Mouse (Mus musculus) gastrocnemius, postnatal 25 days (tissue): ENCODE measurements around the gene Ccdc6. TPM values are rescaled to one million over a fixed set of nuclear protein-coding genes. Genes with fewer than 3 reads are reported as not detected.

ENCODE experiments used
- DNase-seq: peaks from one replicate; pipeline ENCODE4 v3.0.0; 2022
- total RNA-seq, 2 experiments: library from RNA; stranded (reverse); gene quantifications; 1 replicate in 1 of 2; 2 replicates in 1 of 2; pipeline ENCODE4 v1.2.3; 2021

The Ccdc6 gene
- total RNA-seq, 2 experiments from 2014 or later = 98.9 to 100 TPM

DNA sequence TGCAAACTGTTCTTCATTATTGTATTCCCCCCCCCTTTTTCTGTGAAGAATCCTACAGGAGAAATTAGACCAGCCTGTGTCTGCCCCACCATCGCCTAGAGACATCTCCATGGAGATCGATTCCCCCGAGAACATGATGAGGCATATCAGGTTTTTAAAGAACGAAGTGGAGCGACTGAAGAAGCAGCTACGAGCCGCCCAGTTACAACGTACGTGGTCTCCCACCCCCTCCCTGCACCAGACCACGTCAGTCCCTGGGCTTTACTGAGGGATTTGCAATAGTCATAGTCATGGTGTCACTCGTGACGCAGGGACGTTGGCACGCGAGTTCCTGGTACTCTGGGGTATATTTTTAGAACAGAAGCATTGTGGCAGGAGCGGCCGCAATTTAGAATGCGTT is 72.1 kb downstream of the Ccdc6 start:
- DNase-seq = no peak

DNA sequence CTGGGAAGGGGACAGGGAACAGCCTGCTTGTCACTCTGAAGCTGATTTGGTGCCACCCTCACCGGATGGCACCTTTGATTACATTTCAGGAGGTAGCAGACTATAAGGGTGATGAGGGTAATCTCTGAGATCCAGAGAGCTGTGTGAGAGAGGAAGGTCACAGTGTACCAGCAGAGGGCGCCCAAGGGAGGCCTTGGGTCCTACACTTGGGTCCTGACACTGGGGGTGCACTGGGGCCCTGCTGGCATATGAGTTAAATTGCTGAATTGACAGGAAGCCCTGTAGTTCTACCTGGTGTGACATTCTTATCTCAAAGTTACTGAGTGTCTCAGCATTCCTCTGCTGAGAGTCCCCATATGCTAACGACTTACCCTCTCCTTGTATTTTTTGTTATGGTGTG is 76.4 kb downstream of the Ccdc6 start:
- DNase-seq = peak; percentile 39

DNA sequence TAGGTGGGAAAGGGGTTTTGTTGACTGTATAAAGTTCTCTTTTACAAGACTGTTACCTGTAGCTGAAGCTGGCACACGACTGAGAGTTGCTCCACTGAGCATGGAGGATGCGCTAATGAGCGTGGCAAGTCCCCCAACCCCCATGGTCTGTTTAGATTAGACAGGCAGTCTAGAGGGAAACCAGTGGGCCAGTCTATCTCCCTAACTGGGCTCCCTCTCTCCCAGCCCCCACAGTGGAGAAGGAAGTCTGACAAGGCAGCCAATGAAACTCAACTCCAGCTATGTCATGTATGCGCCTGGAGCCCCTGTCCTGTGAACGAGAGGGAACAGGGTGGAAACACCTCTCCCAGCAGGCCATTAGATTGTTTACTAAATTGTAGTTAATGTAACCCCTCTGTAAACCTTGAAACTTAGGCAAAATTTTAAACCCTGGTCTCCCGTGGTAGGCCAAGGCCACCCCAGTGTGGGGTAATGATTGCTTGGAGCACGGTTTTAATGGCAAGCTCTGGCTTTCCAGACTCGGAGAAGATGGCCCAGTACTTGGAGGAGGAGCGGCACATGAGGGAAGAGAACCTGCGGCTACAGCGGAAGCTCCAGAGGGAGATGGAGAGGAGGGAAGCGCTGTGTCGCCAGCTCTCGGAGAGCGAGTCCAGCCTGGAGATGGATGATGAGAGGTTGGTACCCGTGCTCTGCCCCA is 77.7 kb downstream of the Ccdc6 start:
- DNase-seq = no peak

DNA sequence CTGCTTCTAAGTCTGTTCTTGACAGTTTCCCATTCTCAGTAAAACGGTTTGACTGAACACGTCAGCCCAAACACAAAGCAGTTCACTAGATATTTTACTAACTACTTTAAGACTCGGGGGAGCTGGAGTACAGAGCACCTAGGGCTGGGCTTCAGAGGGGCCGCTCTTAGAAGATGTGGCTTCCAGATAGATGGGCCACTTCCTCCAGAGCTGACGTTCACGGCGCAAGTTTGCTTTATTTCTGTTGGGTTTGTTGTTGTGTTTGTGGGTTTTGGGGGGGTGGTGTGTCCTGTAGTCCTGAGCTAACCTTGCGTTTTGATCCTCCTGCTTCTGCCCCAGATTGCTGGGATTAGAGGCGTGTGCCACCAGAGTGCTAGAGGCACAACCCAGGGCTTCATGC is 83.8 kb downstream of the Ccdc6 start:
- DNase-seq = no peak

DNA sequence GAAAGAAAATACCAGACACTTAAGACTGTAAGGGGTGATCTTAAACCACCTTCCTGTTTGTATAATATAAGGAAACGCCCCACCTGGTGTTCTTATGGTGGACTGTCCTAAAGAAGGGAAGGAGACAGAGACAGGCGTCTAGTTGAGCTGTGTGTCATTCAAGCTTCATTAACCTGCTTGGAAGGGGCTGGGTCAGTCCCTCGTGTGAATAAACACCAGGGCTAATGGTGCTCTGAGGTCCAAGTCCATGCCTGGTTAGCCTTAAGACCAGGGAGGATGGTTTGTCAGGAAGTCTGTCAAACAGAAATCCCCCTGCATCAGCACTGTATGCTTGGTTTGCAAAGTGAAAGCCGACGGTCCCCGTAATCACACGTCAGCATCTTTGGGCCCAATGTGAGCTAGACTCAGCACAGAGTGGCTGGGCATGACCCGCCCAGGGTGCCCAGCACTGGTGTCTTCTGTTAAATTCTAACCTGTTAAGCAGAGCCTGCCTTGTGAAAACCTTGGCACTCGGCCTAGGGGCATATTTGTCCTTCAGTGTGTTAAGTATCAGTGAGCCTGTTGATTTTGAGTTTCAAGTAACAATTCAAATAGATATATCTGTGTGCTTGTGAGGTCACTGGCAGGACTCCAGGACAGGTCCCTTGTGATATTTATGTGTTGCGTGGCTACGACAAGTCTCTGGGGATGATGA is 84.5 kb downstream of the Ccdc6 start:
- no peak for DNase-seq

DNA sequence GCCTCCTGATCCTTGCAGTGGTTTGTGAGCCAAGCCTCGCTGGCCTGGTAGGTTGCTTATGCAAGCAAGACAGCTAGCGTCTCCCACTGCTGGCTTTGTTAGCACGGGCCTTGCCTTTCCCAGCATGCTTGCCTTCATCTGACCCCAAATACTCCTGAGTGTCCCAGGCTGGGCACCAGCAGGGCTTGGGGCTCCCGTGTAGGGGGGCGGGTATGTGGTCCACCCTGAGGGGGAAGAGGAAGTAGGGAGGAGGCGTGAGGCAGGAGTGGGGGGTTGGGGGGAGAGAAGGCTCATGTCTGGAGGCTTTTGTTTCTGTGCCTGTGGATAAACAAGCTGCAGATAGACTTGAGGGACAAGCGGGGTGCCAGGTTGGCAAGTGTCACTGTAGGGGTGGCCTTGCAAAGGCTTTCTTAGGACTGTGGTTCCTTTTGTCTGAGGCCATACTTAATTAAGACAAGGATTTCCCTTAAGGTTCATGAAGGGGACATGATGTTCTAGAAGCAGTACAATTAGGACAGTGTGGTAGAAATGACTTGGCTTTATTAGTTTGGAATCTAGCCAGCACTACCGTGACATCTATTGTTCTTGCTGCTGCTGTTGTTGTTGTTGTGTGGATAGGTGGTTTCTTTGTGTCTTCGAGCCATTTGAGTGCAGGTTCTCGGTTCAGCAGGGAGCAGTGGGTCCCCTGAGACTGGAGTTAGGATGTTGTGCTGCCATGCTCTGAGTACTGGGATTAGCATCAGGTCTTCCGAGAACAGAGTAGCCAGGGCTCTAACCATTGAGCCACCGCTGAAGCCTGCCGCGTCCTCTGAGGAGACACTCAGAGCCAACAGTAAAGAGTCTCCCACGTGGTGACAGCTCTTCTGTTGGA is 86.5 kb downstream of the Ccdc6 start:
- DNase-seq = peak; percentile 68

DNA sequence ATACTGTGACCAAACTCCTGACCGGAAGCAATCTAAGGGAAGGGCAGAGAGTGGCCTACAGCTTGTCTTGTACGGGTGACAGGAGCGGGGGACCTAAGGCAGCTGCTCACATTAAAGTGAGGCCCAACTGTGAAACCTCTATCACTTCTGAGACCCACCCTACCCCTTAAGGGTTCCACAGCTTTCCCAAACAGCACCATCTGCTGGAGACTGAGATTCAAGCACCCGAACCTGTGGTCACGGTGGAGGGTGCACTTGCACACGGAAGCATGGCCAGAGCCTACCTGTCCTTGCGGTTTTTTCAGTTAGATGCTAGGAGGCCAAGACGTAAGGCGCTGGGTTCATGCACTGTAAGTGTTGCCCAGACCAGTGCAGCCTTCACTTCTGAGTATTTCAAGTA is 89.2 kb downstream of the Ccdc6 start:
- DNase-seq = no peak

DNA sequence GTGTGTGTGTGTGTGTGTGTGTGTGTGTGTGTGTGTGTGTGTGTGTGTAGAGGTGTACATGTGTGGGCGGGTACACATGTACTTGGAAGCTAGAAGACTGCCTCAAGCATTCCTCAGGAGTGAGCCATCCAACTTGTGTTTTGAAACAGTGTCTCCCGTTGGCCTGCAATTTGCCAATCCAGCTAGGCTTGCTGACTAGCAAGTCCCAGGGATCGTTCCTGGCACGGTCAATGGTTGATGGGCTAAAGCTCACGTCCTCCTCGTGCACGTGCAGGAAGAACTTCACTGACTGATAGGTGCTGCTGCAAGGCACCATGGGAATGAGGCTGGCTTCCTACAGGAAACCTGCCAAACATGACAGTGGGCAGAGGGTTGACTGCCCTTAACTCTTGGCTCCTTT is 89.7 kb downstream of the Ccdc6 start:
- DNase-seq = no peak

DNA sequence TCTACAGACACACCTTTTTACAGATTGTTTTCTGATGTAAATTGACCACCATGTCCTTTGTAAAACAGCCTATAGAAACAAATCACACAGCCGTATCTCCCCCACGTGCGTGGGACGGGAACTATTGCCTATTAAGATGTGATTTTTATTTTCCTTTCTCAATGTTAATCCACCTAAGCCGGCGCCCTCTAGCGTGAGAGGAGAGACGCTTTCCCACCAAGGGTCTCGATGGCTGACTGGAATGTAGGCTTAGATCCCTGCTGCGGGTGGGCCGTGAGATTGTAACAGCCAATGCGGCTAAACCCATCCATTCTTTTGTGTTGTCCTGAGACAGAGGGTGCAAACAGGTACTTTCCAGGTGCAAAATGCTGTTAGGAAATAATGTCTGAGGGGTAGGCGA is 92.9 kb downstream of the Ccdc6 start:
- no peak for DNase-seq

DNA sequence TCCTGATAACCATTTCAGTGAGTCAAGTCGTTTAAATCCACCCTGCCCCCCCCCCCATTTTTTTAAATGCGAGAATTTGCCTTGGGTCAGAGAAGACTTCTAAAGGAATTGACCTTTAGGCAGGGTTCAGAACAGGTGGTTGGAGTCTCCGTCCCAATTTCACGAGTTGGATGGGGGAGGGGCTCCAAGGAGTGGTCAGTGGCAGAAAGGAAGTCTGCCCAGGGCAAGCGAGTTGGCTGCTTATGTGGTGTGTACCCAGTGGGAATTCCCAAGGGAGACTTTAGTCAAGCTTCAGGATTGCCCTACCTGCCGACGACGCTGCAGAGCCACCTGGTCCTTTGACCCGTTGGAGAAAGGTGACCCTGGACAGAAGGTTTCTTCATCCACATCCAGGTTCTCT is 97.4 kb downstream of the Ccdc6 start:
- no peak for DNase-seq

DNA sequence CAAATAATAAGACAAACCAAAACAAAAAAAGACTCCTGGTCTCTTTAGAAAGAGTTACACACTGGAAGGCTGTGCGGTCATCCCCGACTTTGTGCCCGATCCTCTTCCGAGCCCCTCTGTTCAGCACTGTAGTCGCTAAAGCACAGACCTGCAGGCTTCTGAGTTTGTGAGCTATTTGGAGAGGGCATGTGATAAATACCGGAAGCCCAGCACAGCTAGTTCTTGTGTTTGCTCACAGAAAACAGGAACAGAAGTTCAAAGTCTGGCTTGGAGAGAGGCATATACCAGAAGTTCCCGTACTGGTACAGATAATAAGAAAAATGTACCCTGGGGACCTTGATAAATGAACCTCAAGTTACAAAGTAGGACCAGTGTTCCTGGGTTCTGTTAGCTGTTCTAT is 98.4 kb downstream of the Ccdc6 start:
- no peak for DNase-seq

DNA sequence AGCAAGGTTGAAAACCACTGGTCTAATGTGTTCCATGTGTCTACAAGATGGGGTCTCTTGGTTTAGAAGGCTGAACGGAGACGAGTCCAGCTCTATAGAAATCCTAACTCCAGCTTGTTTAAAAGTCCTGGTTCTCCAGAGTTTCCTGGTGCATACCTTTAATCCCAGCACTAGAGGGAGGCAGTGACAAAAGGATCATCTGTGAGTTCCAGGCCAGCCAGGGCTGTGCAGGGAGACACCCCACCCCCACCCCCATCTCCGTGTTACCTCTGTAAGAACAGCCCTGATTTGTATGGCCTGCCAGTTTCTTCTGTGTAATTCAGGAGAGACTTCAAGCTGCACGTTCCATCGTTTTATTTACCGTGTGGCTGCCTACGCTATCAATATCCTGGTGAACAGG is 98.9 kb downstream of the Ccdc6 start:
- no peak for DNase-seq

DNA sequence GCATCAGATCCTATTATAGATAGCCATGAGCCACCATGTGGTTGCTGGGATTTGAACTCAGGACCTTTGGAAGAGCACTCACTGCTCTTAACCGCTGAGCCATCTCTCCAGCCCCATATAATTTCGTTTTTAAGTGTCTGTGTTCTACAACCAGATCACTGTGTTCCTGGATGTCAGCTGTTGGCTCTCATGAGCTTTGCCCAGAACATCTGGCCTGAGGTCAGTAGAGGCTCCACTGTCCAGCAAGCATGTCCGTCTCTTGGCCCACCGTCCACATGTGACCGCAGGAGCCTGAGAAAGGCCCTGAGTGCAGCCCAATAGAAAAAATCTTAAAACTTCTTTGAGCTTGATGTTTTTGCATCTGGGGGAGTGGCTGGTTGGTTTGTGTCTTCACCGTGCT is 99.7 kb downstream of the Ccdc6 start:
- peak; percentile 67 for DNase-seq

DNA sequence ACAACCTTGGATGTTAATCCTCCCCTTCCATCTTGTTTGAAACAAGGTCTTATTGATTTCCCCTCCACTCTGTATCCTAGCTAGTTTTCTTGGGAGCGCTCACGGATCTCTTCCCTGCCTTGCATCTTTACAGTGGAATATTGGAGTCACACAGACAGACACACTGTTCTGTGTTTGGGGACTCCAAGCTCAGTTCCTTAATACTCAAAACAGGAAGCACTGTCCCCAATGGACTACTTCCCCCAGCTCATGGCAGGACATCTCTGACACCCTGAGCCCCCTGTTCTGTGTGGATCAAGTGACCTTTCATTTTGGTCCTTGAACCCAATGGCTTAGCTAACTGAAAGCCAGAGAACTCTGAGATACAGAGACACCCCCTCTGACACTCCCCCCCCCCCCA is 100.7 kb downstream of the Ccdc6 start:
- no peak for DNase-seq

DNA sequence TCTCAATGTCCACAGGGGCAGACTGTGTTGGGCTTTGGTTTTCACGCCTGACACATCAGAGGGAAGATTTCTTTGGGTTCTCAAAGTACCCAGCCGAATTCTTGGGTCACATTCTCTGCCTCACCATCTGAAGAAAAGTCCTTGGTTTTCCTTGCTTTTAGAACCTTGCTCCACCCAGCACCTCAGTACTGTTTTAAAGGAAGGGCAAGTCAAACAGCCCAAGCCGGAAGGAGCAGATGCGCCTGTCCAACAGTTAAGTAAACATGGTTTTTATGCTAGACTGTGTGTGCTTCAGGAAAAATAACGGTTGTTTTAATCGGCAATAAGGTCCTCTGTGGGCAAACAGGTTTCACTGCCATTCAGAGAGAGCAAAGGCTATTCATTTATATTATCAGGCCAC is 101.1 kb downstream of the Ccdc6 start:
- DNase-seq = no peak

DNA sequence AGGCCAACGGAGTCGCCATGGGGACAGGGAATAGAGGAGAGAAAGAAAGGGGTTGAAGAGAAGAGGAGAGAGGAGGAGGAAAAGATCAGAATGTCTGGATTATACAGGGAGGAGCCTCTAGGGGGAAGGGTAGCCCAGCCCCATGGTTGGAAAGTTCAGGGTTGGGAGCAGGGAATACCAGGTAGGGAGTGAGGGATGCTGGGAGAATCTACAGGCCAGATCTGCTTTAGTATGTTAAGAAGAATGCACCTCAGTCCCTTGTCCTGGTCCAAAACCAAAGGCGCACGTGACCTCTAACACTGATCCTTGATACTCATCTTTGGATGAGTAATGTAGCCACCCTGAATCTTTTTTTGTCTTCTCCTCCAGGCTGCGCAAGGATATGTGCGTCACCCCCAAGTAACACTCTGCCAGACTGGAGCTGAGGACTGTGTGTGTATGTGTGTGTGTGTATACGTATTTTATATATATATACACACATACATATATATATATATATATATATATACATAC is 102.1 kb downstream of the Ccdc6 start:
- no peak for DNase-seq

DNA sequence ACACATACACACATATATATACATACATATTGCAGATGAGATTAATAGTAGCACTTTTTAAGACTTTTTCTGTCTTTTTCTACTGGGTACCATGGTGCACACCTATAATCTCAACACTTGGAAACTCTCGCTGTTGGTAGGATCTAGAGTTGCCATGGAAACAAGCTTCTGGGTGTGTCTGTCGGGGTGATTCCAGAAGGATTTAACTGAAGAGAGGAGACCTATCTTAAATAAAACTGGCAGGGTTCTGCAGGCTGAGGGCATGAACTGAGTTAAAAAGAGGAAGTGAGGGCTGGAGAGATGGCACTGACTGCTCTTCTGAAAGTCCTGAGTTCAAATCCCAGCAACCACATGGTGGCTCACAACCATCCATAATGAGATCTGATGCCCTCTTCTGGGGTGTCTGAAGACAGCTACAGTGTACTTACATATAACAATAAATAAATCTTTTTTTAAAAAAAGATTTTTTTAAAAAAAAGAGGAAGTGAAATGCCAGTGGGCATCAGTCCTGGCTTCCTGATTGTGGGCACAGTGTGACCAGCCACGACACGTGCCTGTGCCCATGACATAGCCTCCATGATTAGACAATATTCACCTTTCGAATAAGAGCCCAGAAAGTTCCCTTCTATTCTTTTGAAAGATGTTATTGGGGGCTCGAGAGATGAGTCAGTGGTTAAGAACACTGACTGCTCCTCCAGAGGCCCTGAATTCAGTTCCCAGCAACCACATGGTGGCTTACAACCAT is 102.7 kb downstream of the Ccdc6 start:
- DNase-seq = no peak

DNA sequence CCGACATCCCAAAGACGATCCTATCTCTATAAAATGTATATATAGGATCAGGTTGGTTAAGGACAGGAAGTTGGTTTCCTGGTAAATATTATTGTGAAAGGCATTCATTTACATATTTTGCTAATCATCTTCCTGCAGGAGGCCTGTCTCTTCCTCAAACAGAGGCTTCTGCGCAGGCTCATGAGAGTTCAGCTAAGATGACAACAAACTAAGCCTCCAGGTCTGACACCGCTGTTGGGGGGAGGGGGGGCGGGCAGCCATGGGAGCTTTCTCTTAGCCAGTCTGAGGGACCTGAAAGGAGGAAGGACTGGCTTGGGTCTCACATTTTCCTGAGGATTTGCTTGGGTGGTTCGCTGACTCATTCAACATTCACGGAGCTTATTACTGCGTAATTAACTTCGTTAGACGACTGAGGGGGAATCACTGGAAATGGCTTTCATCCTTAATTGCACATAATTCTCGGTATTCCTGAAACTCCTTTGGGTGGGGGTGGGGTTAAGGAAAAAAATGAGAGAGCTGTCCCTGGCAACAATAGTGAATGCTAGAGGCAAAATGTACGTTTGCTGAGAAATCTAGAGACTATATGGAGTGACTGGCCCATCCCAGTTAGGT is 104.1 kb downstream of the Ccdc6 start:
- no peak for DNase-seq

DNA sequence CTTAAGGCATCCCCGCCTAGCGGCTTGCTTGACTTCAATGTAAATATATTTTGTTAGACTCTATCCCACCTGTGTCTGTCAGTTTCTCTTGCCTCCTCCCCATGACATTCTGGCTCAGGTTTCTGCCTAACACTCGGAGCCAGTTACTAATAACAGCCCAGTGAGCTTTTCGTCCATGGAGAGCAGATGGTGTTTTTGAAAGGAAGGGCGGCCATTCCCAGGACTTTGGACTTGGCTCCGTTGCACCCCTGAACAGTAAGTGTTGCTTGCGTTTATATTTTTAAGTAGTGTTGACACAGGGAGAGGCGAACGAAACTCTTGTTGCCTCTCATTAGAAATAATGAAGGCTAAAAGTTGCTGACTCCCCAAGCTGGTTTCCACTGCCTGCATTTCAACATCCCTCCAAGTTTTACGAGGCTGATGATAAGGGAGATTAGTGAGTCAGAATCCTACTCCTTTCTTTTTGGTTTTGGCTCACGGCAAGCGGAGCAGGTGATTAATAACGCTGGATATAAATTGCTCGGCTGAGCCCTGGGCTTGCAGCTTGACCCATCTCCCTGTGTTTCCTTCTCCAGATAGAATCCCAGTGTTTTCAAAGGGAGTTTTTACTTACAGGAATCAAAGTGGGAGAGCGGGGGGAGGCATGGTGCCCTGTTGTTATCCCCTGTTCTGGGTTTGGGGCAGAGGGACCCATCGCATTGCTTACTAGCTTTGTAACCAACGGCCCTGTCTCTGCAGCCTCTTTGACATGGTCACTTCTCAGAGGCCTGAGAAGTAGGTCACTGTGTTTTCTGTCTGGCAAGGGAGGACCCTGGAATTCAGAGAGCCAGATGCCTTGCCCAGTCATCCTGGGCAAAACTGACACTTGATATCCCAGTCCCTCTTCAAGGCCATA is 107.8 kb downstream of the Ccdc6 start, which contains the start of gene Mrln:
Mrln (plus strand) TSS at position 160 of the 895 bp plus-strand sequence.
- peak; percentile 45 for DNase-seq

DNA sequence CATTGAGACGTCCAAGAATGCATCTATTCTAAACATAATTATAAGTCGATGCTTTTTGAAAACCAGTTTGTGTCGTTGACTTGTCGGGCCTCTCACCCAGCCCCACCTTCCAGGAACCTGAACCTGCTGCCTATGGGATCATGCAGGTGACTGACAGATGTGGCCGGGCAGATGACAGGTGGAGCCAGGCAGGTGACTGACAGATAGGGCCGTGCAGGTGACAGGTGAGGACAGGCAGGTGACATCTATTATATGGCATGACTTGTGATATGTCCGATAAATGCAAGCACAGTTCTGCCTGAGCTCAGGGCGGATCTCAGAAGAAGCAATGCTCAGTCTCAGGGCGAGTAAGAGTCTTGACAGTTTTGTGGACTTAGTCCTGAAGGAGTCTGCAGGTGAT is 114.4 kb downstream of the Ccdc6 start:
- DNase-seq = no peak

DNA sequence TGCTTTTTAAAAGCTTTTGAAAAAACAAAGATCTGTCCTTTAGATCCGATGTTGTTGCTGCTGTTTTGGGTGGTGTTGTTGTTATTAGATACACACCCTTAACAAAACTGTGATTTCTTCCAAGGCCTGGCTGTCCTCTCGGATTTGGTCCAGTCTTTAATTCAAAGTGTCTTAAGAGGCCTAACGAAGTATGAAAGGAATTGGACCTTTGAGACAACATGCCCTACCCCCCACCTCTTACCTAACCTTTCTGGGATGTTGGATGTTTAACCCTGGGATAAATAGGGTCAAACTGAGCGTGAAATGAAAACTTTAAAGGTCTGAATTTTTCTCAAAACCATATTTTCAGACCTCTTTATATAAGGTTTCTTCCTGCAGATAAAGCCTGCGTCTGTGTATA is 124.0 kb downstream of the Ccdc6 start:
- no peak for DNase-seq
